Mouse (Mus musculus): ENCODE data around the gene Cfap126. TPM values are rescaled to one million over a fixed set of nuclear protein-coding genes. Genes with fewer than 3 reads are reported as not detected.

Cfap126 gene
- polyA plus RNA-seq, 1 experiment from 2014 or later: 1.9 TPM

DNA sequence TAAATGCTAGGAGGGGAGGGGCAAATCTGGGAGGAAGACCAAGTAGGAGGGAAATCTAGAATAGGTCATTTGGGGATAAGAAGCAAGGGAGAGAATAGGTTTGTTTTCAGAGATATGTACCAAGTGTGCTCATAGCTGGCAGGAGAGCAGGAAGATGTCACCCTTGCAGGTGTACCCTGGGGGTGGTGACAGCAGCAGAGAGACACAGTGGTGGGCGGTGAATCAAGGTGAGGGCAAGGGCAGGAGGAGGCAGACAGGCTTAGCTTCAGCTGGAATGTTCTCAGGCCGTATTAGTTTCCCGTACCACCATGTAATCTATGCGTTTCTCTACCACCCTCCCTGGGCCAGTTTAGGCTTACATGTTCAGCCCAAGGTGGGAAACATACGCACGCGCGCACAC lies 59.1 kb downstream of the Cfap126 start:
- no peak overlapping the region for H3K27ac ChIP-seq (ENCODE audit: low read depth, low read length)
- no peaks in the 10 kb centered on the region for H3K9me3 ChIP-seq (ENCODE audit: control insufficient read depth)
- no peak overlapping the region for H3K4me3 ChIP-seq (ENCODE audit: low read depth, low read length)
- 96% methylated on average over 8 of the region's 8 CpGs for WGBS
- ATAC-seq: no peak
- H3K4me2 ChIP-seq (replicated peaks; ENCODE audit: low read depth): no peak overlapping the region
- no peak overlapping the region for H3K9ac ChIP-seq (ENCODE audit: low read depth, low read length)
- TF ChIP-seq CTCF (IDR thresholded peaks at IDR 0.05; ENCODE audit: low read depth): no peak
- H3K36me3 ChIP-seq (ENCODE audit: control insufficient read depth, insufficient read depth): no peaks in the 10 kb centered on the region
- H3K4me1 ChIP-seq (replicated peaks; ENCODE audit: control insufficient read depth, insufficient read depth, low read length): peaks cover 3% of the 10 kb centered on the region; the same call in 1 of the 2 replicates
- no peaks in the 10 kb centered on the region for H3K27me3 ChIP-seq (replicated peaks; ENCODE audit: control insufficient read depth, insufficient read depth, low read length)

Small RNAs within 50 kb of the gene (microRNA-seq; reads per million reads assigned to microRNA genes)
- gene Gm27552: not detected
- not detected for gene Gm27844
- 3.0 reads per million, percentile 4 among the genes with 10 or more reads in this experiment for gene Mir6546

Other genes starting within 250 kb of the Cfap126 start
- gene Atf6, start 246.1 kb upstream of the Cfap126 start, polyA plus RNA-seq (2015; fragmentation: Nextera tagmentation; extraction: Ambion mirVana): 5.4 and 6.2 TPM in 2 replicates
- 9.5 and 9.7 TPM in 2 replicates for gene Gm26620, start 228.9 kb upstream of the Cfap126 start, polyA plus RNA-seq (2015; fragmentation: Nextera tagmentation; extraction: Ambion mirVana)
- gene Dusp12, start 228.4 kb upstream of the Cfap126 start, polyA plus RNA-seq (2015; fragmentation: Nextera tagmentation; extraction: Ambion mirVana): 65.1 and 79.2 TPM in 2 replicates
- gene Fcrlb, start 201.0 kb upstream of the Cfap126 start, polyA plus RNA-seq (2015; fragmentation: Nextera tagmentation; extraction: Ambion mirVana): 0.12 and 0.20 TPM in 2 replicates
- 0.13 TPM in 1 of 2 replicates, not detected in the other for gene Fcrla, start 186.3 kb upstream of the Cfap126 start, polyA plus RNA-seq (2015; fragmentation: Nextera tagmentation; extraction: Ambion mirVana)
- 1.8 and 3.1 TPM in 2 replicates for gene Fcgr2b, start 137.4 kb upstream of the Cfap126 start, polyA plus RNA-seq (2015; fragmentation: Nextera tagmentation; extraction: Ambion mirVana)
- gene Fcgr4, start 95.0 kb upstream of the Cfap126 start, polyA plus RNA-seq (2015; fragmentation: Nextera tagmentation; extraction: Ambion mirVana): 2.7 and 3.7 TPM in 2 replicates
- 13.9 and 15.8 TPM in 2 replicates for gene Fcgr3, start 49.0 kb upstream of the Cfap126 start, polyA plus RNA-seq (2015; fragmentation: Nextera tagmentation; extraction: Ambion mirVana)
- gene Sdhc, start 36.7 kb downstream of the Cfap126 start, polyA plus RNA-seq (2015; fragmentation: Nextera tagmentation; extraction: Ambion mirVana): 439 and 453 TPM in 2 replicates
- gene Mpz, start 36.8 kb downstream of the Cfap126 start, polyA plus RNA-seq (2015; fragmentation: Nextera tagmentation; extraction: Ambion mirVana): 0.80 and 1.1 TPM in 2 replicates
- 29.1 and 29.9 TPM in 2 replicates for gene Pcp4l1, start 82.3 kb downstream of the Cfap126 start, polyA plus RNA-seq (2015; fragmentation: Nextera tagmentation; extraction: Ambion mirVana)
- 30.9 and 38.9 TPM in 2 replicates for gene Nr1i3, start 100.1 kb downstream of the Cfap126 start, polyA plus RNA-seq (2015; fragmentation: Nextera tagmentation; extraction: Ambion mirVana)
- gene Tomm40l, start 108.6 kb downstream of the Cfap126 start, polyA plus RNA-seq (2015; fragmentation: Nextera tagmentation; extraction: Ambion mirVana): 14.7 and 16.5 TPM in 2 replicates
- gene Apoa2, start 111.1 kb downstream of the Cfap126 start, polyA plus RNA-seq (2015; fragmentation: Nextera tagmentation; extraction: Ambion mirVana): 9.2 and 14.1 TPM in 2 replicates
- 47.7 and 54.0 TPM in 2 replicates for gene Fcer1g, start 120.4 kb downstream of the Cfap126 start, polyA plus RNA-seq (2015; fragmentation: Nextera tagmentation; extraction: Ambion mirVana)
- gene Adamts4, start 136.5 kb downstream of the Cfap126 start, polyA plus RNA-seq (2015; fragmentation: Nextera tagmentation; extraction: Ambion mirVana): 2.0 and 2.8 TPM in 2 replicates
- 249 and 255 TPM in 2 replicates for gene Ndufs2, start 137.5 kb downstream of the Cfap126 start, polyA plus RNA-seq (2015; fragmentation: Nextera tagmentation; extraction: Ambion mirVana)
- gene B4galt3, start 156.4 kb downstream of the Cfap126 start, polyA plus RNA-seq (2015; fragmentation: Nextera tagmentation; extraction: Ambion mirVana): 27.0 and 27.4 TPM in 2 replicates
- 11.4 and 12.8 TPM in 2 replicates for gene Ppox, start 167.3 kb downstream of the Cfap126 start, polyA plus RNA-seq (2015; fragmentation: Nextera tagmentation; extraction: Ambion mirVana)
- gene Usp21, start 174.1 kb downstream of the Cfap126 start, polyA plus RNA-seq (2015; fragmentation: Nextera tagmentation; extraction: Ambion mirVana): 20.4 and 21.7 TPM in 2 replicates
- 117 TPM in 2 replicates for gene Ufc1, start 181.1 kb downstream of the Cfap126 start, polyA plus RNA-seq (2015; fragmentation: Nextera tagmentation; extraction: Ambion mirVana)
- gene Dedd, start 215.2 kb downstream of the Cfap126 start, polyA plus RNA-seq (2015; fragmentation: Nextera tagmentation; extraction: Ambion mirVana): 28.1 and 29.9 TPM in 2 replicates
- gene Nit1, start 231.7 kb downstream of the Cfap126 start, polyA plus RNA-seq (2015; fragmentation: Nextera tagmentation; extraction: Ambion mirVana): 60.1 and 66.5 TPM in 2 replicates
- 69.5 and 73.1 TPM in 2 replicates for gene Pfdn2, start 231.8 kb downstream of the Cfap126 start, polyA plus RNA-seq (2015; fragmentation: Nextera tagmentation; extraction: Ambion mirVana)
- 0.48 and 0.82 TPM in 2 replicates for gene Klhdc9, start 246.9 kb downstream of the Cfap126 start, polyA plus RNA-seq (2015; fragmentation: Nextera tagmentation; extraction: Ambion mirVana)

Data from intestine, postnatal 0 days (tissue).